Mouse (Mus musculus) spleen, adult 2 months (tissue): Measurements from ENCODE around the gene Cc2d2b.

ENCODE experiments used
- CTCF ChIP-seq: fragments of 200-500 bp; IDR thresholded peaks from 2 replicates; pipeline ENCODE4 v1.5.1; 2011; ENCODE audit warnings: mild to moderate bottlenecking, inconsistent platforms; ENCODE audit not compliant: insufficient read depth, insufficient read length, insufficient replicate concordance; ENCODE audit errors: extremely low read depth
- POLR2A ChIP-seq: fragments of 200-500 bp; IDR thresholded peaks from 2 replicates; pipeline ENCODE4 v1.6.1; 2011; ENCODE audit warnings: low read depth, low read length, inconsistent platforms

- TF ChIP-seq CTCF: no peak
- TF ChIP-seq POLR2A: no peak
These were observed 9.7 kb upstream of the Cc2d2b start for GRCm38 (mm10) chr19:40738683-40739324.
